Mouse (Mus musculus) thymus, postnatal 0 days (tissue): ENCODE measurements around the gene Cd34. TPM values are rescaled to one million over a fixed set of nuclear protein-coding genes. Genes with fewer than 3 reads are reported as not detected.
A peak's percentile ranks its signal among the peaks of the same experiment; 100 is the strongest.

Source experiments
- DNase-seq: peaks from one replicate; pipeline ENCODE4 v3.0.0-alpha.2; 2015; ENCODE audit warnings: low spot score
- polyA plus RNA-seq: library from polyadenylated mRNA; unstranded; fragments of >200 nt; fragmentation: Nextera tagmentation; extraction: Ambion mirVana; gene quantifications from 2 replicates; pipeline ENCODE4 v1.2.1, GENCODE M21; 2015

The Cd34 gene
- 36.8 and 37.4 TPM in 2 replicates for polyA plus RNA-seq

DNA sequence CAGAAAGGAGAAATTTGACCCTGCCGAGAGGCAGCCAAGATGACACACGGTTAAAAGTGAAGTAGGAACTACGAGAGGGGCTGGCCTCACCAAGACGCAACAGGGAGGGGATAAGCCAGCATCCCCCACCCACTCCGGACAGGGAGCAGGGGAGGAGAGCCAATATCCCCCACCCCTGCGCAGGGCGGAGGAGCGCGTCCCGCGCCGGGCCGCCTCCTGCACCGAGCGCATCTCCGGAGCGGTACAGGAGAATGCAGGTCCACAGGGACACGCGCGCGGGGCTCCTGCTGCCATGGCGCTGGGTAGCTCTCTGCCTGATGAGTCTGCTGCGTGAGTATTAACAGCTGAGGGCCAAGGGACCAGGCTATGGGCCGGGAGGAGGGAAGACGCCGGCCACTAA, at the start of gene Cd34:
TSS of gene Cd34 (plus strand) at position 105 of the 400 bp plus-strand sequence.
- no peak for DNase-seq

GRCm38 (mm10) chr1:194894513-194894912, 44.1 kb upstream of the Cd34 start:
- DNase-seq, result no peak

DNA sequence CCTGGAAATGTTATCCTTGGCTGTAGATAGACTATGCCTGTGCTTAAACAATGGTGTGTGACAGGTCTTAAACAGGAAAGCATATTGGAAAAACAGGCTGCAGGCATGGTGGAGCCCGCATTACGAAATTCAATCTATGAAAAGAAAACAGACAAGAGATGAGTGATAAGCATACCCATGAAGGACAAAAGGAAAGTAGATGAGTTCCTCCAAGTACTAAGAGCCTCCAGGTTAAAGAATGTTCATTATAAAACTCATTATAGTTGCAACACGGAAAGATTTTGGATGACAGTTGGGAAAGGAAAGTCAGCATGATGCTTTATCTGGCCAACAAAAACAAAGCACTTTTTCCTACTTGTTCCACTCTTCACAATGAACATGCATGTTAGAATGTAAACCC, 43.3 kb upstream of the Cd34 start:
- DNase-seq, result no peak

GRCm38 (mm10) chr1:194901075-194901474, 37.5 kb upstream of the Cd34 start:
- DNase-seq, result no peak

DNA sequence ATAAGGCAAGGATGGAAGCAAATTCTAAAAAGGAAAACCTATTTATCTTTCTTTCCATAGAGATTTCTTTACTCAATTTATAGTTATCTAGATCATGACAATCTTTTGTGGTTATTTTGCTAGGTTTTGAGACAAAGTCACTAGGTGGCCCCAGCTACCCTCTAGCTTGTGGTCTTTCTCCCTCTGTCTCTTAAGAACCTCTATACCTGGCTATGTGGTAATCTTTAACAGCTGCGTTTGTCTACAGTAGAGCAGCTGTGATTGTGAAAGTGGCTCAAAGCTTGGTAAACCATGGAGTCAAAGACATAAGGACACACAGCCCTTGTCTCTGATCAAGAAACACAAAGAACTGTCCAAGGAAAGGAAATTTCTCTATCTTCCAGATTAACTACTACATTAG, 36.8 kb upstream of the Cd34 start:
- DNase-seq, result no peak

DNA sequence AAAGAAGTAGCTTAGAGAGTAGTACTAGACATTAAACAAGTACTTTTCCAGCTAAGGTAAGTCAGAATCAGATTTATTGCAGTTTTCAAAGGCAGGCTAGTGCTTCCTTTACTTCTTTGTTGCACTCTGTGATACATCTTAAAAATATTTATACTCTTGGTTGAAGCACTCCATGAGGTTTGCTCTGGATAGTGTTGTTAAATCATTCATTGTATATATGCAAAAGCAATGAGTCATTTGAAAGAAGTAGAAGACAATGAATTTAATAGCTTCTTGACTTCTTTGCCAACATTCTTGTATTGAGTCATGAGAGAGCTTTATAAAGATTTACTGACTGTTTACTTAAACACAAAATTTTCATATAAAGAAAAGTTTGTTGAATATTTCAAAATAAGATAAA, 29.7 kb upstream of the Cd34 start:
- DNase-seq, result no peak

DNA sequence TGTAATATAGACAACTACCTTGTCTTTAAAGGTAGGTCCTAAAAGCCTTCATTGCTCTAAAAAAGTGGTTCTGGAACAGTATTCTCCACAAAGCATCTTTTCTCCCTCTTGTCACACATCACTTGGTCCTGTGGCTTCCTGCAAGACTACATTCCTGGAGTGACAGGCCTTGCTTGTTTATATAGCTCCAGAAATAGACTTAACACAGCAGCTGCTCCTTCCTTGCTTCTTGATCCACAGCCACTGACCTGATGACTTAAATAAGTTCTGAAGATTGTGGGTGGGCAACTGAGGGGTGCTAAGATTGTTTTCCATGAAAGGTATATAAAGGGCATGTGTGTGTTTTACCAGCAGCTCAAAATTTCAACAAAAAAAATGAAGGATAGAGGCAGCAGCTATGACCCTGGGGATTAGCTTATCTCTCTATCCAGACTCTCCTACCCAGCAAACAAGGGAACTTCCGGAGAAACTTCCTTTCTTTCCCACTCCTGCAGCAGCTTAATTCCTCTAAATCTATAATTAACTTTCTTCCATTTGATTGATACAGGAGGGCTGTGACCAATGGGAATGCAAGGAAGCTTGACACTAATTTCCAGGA, 12.8 kb upstream of the Cd34 start:
- no peak for DNase-seq

- no peak for DNase-seq
These were observed 10.7 kb upstream of the Cd34 start for GRCm38 (mm10) chr1:194927887-194928286.

DNA sequence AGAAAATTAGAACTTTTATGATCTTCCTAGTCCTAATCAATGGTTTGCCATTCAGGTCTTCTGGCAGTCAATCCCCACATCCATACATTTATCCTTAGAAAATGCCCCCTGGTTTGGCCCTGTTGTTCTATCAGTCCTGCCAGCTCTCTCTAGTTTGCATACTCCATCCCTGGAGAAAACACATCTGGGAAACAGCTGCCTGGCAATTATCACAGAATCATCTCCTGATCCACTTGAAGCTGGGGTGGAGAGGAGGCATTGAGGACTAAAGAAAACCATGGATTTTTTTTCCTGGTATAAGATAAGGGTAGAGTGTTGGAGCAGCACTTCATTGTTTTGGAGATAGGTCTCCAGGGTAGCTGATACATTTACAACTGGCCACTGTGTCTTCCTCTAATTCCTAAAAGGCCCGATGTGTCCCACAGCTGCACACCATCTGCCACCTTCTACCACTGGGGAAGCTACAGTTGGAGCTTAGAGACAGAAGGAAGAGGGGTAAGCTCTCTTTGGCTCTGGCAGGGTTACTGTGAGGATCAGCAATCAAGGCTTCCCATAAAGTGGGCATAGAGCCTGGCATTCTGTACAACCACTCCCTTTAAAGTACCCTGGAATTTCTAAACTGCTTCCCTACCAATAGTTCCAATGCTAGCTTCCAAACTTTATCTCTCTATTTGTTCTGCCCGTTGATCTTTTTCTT, 9.2 kb upstream of the Cd34 start:
- DNase-seq, result no peak

DNA sequence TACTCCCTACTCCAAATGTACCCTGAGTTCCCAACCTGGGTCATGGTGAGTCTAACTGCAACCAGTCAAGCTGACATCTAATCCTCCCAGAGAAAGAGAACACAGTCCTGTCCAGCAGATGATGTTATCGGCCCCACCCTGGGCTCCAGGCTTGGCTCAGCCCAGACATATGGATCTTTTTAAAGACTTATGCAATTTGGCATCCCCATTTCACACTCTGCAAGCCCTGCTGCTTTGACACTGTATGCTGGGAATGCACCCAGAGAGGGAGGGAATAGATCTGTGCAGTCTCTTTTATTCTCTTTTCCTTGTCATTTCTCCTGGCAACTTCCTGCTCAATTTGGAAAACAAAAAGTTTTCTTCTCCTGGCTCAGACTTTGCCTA, 8.7 kb upstream of the Cd34 start:
- DNase-seq, result no peak

DNA sequence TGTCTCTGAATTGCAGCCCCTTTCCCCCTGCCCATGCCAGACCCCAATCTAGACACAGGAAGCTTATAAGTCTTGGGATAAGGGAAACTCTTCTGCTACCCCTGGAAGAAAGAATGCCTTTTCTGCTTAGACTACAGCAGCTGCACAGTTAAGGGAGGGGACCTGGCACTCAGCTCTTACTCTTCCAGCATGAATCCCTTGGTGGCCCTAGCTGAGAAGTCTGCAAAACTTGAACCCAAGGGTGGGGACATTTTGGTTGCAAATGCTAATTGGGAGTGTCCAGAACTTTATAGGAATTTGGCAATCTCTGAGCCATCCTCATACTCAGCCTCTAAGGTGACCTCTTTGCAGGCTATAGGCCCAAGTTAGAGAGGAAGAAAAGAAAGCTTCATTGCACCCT, 7.9 kb upstream of the Cd34 start:
- no peak for DNase-seq

- DNase-seq, result no peak
These were observed 3.3 kb upstream of the Cd34 start for GRCm38 (mm10) chr1:194935351-194935750.

DNA sequence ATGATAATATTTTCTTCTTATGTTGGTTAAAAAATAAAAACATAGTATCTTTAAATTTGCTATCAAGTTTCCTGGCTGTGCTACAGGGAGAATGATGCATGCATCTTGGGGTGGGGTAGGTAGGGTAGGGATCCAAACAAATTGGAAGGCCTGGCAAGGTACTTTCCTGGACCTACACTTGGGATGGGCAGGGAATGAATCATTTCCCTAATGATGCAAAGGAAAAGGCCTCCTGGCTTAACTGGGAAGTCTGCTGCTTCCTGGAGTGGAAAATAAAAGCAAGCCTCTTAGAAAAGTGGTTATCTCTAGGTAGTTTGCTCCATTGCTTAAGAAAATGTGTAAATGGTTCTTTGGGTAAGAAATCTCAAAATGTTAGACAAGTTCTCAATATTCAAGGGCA, 2.9 kb downstream of the Cd34 start:
- DNase-seq, result no peak

GRCm38 (mm10) chr1:194942912-194943311, 4.3 kb downstream of the Cd34 start:
- DNase-seq, result no peak

DNA sequence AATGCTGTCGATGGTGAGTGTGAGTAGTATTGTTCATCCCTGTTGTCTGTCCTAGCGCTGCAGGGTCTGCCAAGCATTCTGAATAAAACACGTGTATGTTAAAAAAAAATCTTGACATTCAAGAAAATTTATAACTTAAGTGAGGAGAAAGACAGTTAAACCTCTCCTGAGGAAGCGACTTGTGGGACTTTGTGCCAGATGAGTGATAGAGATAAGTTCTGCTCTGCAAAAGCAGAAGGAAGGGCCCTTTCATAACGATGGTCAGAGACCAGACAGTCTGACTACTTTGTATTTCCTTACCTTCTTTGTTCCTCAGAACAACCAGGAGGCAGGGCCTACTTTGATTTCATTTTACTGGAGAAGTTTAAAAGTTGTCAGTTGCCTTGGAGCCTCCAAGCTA, 4.9 kb downstream of the Cd34 start:
- DNase-seq, result no peak

GRCm38 (mm10) chr1:194945382-194945781, 6.8 kb downstream of the Cd34 start:
- no peak for DNase-seq

DNA sequence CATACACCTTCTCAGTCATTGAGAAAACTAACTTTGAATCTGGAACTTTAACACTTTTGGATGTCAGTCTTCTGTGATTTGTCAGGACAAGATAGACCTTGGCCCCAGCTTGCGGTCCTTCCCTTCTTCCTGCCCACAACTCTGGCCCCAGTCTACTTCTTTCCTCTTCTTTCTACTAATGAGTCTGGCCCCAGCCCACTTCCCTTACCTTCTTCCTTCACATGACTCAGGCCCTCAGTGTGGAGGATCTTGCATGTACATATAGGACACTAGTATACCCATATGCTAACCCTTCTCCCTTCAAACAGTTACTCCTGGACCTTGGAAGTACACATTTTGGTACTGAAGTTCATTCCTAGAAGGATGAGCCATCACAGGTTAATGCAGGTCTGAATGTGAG, 7.8 kb downstream of the Cd34 start:
- no peak for DNase-seq

- no peak for DNase-seq
These were observed 12.3 kb downstream of the Cd34 start for GRCm38 (mm10) chr1:194950913-194951312.

DNA sequence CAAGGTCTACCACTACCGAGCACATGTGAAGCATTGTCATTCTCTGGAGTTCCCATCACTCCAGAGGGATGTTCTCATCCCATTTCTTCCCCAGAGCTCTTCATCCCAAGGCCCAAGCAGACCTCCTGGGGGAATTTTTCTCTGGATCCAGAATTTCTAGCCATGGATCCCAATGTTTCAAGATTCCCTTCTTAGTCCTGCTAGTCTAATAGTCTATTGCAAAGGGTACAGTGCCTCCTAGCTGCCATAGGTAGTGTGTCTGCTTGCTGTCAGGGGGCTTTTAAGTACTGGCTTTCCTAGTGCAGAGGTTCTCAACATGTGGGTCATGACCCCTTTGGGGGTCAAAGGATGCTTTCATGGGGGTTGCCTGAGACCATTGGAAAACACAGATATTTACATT, 14.3 kb downstream of the Cd34 start:
- DNase-seq, result no peak

DNA sequence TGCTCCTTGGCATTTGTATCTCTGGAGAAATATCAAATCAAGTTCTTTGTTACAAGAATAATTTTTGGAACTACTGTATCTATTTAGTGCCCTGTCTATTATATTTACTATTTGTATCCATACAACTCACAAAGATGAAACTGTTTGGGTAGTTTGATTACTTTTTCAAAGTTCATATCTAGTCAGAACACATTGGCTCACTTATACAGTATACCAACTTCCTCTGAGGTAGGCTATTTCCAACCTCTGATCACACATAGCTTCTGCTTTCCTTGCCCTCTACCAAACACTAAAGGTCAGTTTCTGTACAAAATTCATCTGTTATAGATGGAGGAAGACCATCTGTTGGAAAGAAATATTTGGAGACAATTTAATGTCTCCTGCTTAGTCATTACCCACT, 16.1 kb downstream of the Cd34 start:
- DNase-seq, result no peak

- no peak for DNase-seq
These were observed 17.1 kb downstream of the Cd34 start for GRCm38 (mm10) chr1:194955749-194956148.

DNA sequence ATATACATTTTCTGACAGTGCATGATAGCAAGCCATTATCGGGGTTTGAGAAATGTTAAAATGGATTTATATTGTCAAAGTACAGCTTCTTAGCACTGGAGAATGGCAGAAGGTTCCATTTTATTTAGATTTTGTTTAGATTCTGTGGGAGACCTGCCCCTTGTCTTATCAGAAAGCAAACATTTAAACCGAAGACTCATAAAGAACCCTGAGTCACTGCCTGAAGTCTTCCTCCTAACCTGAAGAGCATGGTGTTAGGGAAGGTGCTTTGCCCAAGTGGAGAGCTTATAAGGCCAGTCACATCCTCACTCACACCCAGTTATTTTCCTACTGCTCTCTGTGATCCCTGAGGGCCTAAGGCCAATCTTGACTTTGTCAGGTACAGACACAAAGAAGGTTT, 18.4 kb downstream of the Cd34 start:
- DNase-seq, result no peak

GRCm38 (mm10) chr1:194962181-194962580, 23.6 kb downstream of the Cd34 start:
- peak; percentile 50 for DNase-seq
